Mouse (Mus musculus): Measurements from ENCODE around the gene Ly6g5c. TPM values are rescaled to one million over a fixed set of nuclear protein-coding genes. Genes with fewer than 3 reads are reported as not detected.

Ly6g5c gene
- total RNA-seq (2021), result not detected
- long read RNA-seq, experiment 1, result 0 reads
- long read RNA-seq, experiment 2, result 0 reads

GRCm38 (mm10) chr17:35108097-35108496, at the start of gene Ly6g5c:
Gene Ly6g5c, plus strand, starts transcription at chr17:35108279.
- DNase-seq, result no peak
- intact Hi-C loops (cut with DNase I), result no loop called here

- intact Hi-C loops (cut with DNase I), result no loop called here
- DNase-seq, result no peak
Measured at GRCm38 (mm10) chr17:35058316-35058715, 49.8 kb upstream of the Ly6g5c start.

- peak; percentile 93 to 96 for DNase-seq
- intact Hi-C loops (cut with DNase I), result loop anchor here (1.0 kb wide), 1 partner anchor 37 kb away; no protein-coding TSS in a partner anchor
Measured at GRCm38 (mm10) chr17:35058911-35059892, 48.9 kb upstream of the Ly6g5c start, which contains the start of gene Ddah2. Gene Ddah2, plus strand, starts transcription at chr17:35059035.

GRCm38 (mm10) chr17:35060071-35060470, 48.0 kb upstream of the Ly6g5c start:
- intact Hi-C loops (cut with DNase I), result no loop called here
- no peak for DNase-seq

- intact Hi-C loops (cut with DNase I), result no loop called here
- DNase-seq, result peak in 1 of 2 experiments; percentile 27
Measured at GRCm38 (mm10) chr17:35060737-35061297, 47.3 kb upstream of the Ly6g5c start.

- DNase-seq, result no peak
- intact Hi-C loops (cut with DNase I), result no loop called here
Measured at GRCm38 (mm10) chr17:35061299-35061698, 46.8 kb upstream of the Ly6g5c start.

DNA sequence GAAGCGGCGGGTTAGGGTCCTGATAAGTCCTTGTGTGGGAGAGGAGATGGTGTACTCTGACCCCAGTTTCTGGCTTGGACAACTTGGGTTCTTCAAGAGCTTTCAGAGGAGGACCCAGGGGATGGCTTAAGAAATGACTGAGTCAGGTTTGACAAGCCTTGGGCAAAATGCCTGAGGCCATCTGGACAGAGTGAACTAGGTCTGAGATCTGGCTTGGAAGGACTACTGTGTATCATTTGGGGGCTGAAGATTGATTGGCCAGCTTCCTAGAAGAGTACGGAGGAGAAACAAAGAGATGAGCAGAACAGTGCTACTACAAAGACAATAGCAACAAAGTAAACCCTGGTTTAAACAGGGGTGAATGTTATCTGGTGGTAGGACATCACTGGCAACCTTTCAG, 44.6 kb upstream of the Ly6g5c start:
- DNase-seq, result peak; percentile 42 to 61
- intact Hi-C loops (cut with DNase I), result no loop called here

DNA sequence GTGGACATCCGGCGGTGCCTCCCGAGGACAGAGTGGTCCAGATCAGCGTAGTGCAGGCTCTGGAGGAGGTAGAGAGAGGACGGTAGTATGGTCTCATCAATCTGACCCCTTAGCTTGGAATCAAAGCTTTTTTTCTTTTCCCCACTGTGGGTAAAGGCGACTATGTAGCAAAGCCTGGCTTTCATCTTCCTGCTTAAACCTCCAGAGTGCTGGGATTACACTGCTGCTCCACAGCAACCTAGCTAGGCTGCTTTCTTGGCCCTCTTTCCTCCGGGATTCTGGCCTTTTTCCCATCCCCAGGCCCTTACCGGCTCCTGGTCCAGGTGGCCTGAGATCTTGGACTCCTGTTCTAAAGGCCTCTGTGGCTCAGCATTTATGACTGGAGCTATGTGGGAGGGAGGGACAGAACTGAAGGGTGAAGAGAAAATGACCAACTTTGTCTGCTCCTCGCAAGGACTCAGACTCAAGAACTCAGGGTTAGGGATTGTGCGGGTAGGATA, 43.7 kb upstream of the Ly6g5c start:
- no peak for DNase-seq
- intact Hi-C loops (cut with DNase I), result no loop called here

DNA sequence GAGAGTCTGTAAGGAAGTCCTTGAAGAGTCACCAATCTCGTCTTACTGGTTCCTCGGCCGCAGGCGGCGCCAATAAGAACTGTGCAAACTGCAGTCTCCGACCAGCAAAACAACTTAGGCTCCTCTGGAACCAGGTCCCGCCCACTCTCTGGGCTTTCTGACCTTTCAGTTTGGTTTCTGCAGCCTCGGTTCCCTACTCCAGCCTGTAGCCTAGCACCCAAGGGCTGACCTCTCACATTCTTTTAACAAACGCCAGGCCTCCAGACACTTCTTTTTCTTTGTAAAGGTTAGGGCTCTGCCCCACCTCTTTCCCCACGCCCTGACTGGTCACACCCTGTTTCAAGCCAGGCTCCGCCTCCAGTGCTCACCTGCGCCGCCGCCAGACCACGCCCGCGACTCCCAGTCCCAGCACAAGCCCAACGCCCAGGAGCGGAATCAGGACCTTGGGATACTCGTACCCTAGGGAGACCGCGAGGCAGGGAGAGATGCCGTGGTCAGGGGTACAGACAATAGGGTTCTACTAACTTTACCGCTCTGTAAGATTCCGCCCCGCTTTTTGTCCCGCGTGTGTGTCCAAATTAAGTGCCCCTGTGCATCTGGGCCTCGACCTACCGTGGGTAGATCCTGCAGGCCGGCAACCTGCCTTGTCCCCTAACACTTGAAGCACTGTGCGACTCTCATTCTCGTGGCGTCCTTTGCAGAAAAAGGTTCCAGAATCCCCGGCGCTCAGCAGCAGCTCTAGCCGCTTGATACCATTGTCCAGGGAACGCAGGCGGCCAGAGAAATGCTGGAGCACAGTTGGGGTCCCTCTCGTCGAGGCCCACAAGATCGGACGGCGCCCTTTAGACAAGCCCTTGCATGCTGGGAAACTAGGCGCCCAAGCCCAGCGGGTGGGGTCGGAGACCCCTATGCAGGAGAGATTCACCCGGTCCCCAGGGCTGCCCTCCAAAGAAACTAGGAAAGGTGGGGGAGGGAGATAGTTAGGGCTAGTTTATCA, 42.8 kb upstream of the Ly6g5c start, which contains the start of gene Ly6g6c:
Gene Ly6g6c, plus strand, starts transcription at position 438 of the 997 bp plus-strand sequence.
- peak; percentile 53 to 59 for DNase-seq
- intact Hi-C loops (cut with DNase I), result no loop called here

GRCm38 (mm10) chr17:35066084-35066483, 42.0 kb upstream of the Ly6g5c start, which contains the start of gene Mpig6b:
Gene Mpig6b, minus strand, starts transcription at chr17:35066184.
- no peak for DNase-seq
- intact Hi-C loops (cut with DNase I), result no loop called here

DNA sequence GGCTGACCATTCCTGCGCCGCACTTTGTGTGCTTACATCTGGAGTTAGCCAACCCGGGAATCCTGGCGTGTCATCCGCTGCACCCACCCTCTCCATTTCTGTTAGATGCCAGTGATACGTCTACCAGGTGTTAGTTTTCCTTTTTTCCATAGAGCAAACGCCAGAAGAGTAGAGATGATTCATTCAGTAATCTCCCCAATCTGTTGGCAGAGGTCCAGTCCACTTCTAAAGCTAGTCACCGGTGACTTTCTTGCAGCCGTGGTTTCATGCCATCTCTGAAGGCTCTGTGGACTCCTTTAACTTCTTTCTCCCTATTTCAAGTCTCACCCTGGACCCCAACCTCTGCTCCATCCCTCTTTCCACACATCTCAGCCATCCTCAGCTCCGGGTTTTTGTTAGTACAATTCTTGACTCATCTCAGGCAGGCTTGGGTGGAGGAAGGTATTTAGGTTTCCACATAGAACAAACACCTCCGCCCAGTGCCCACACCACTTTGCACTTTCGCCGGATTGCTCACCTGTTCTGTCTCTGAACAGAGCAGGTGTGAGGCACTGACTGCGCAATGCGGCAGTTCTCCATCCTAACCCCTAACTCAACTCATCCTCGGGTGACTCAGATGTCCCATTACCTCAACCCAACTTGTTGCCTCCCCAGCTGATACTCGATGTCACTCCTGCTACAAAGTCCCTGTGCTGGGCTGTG, 39.7 kb upstream of the Ly6g5c start:
- intact Hi-C loops (cut with DNase I), result no loop called here

DNA sequence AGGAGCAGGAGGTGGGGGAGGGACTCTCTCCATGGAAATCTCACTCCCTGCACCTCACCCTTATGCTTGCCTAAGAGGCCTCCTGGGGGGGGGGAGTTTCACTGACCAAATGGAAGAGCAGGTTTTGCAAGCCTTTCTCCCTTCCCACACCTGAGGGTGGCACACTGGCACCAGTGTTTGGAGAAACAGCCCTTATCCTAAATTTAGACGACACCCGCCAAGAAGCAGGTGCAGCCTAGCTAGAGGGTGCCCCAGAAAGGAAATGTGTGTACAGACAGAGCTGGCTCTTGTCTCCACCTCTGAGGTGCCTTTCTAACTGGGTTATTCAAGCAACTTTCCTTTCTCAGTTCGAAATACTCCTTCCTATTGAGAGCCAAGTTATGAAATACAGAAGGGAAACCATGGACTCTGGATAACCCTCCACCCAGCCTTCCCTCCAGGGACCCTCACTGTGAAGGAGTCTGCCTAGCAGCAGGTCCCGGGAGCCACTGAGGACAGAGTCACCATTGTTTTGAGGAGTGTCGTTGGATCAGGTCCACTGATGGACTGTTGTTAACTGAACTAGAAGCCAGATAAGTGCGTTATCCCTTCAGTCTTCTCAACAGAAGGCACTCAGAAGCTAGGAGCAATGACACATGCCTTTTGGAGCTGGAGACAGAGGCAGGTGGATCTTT, 37.4 kb upstream of the Ly6g5c start:
- intact Hi-C loops (cut with DNase I), result no loop called here
- DNase-seq, result no peak

More for the DNA sequence above, 39.7 kb upstream of the Ly6g5c start:
- no peak for DNase-seq

- intact Hi-C loops (cut with DNase I), result no loop called here
- DNase-seq, result no peak
Measured at GRCm38 (mm10) chr17:35071454-35071853, 36.6 kb upstream of the Ly6g5c start.

GRCm38 (mm10) chr17:35074097-35074496, 34.0 kb upstream of the Ly6g5c start:
- intact Hi-C loops (cut with DNase I), result no loop called here
- DNase-seq, result no peak

GRCm38 (mm10) chr17:35076507-35077176, 31.4 kb upstream of the Ly6g5c start, which contains the start of gene Ly6g6e:
Gene Ly6g6e, plus strand, starts transcription at chr17:35076902.
- DNase-seq, result no peak
- intact Hi-C loops (cut with DNase I), result no loop called here

- intact Hi-C loops (cut with DNase I), result no loop called here
- no peak for DNase-seq
Measured at GRCm38 (mm10) chr17:35077285-35077684, 30.8 kb upstream of the Ly6g5c start.

GRCm38 (mm10) chr17:35077786-35078233, 30.3 kb upstream of the Ly6g5c start, which contains the start of gene Ly6g6d:
Gene Ly6g6d, minus strand, starts transcription at chr17:35078065.
- intact Hi-C loops (cut with DNase I), result loop anchor here (2.0 kb wide), 1 partner anchor 57 kb away; no protein-coding TSS in a partner anchor
- peak; percentile 55 to 64 for DNase-seq

DNA sequence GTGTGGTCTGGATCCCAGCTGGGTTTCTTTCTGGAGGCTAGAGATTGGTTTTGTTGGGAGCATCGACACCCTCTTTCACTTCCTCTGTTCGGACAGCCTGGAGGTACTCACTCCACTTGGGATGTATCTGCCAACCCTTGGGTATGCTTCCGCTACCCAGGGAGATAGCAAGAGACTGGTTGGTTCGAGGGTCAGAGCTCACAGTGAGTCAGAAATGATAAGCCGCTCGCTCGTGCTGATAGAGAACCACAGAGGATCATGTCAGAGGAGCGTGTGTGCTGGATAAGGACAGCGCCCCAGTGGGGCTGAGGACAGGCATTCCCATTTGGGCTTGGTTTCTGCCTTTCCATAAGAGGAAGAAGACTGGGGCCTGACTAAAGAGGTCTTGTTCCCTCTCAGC, 28.3 kb upstream of the Ly6g5c start:
- no peak for DNase-seq
- intact Hi-C loops (cut with DNase I), result loop anchor here (2.0 kb wide), 1 partner anchor 59 kb away; no protein-coding TSS in a partner anchor

Data from heart, postnatal 14 days (tissue).